Mouse (Mus musculus): ENCODE results near the gene Zfp644. TPM values are rescaled to one million over a fixed set of nuclear protein-coding genes. Genes with fewer than 3 reads are reported as not detected.

The Zfp644 gene
- total RNA-seq (2014; rRNA removed; ENCODE audit: low replicate concordance) (78.1 and 91.2 TPM in 2 replicates), polyA plus RNA-seq (2015; fragmentation: Nextera tagmentation; extraction: Ambion mirVana) (41.6 and 45.7 TPM in 2 replicates)

DNA sequence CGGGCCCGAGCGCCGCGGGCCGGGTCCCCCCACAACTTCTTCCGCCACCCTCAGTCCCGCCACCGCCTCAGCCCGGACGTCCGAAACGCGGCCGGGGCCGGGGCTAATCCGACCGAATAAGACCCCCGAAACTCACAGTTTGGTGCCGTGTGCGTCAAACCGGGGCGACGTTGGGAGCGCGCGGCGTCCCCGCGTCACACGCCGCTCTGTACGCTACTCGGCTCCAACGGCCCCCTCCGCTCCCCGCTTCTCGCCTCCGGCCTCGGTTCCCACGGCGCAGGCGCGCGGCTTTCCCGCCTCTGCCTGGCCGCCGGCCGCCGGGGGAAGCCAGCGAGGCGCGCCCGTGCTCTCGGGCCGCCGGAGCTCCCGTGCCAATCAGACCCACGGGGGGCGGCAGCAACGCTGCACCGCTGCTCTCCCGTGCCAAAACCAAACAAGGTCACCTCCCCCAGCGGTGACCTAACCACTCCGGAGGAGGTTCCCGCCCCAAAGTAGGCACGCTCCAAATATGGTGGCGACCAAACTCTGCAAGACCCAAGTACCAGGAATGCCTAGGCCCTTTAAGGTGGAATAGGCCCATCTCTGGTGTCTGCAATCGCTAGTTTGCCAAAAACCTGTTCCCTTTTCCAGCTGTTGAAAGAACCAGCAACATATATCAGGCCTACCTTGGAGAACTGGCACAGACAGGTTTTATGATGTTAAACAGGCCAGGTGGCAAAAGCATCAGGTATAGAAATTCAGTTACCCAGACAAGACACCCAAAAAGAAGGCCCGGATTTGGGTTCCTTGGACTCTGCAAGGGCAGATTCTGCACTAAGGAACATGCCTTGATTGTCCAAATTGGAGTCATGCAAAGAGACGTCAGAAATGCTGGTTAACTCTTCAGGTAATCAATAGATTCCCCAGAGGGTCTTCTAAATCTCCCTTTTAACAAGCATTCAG, at the start of gene Zfp644:
Gene Zfp644 (minus strand): TSS at position 892 of the 942 bp plus-strand sequence.
- H3K4me2 ChIP-seq (ENCODE audit: low read depth, low read length), result peak within 1 kb of the TSS; percentile 85
- H3K4me3 ChIP-seq (ENCODE audit: low read depth, low read length), result peak within 1 kb of the TSS; percentile 81
- DNase-seq (ENCODE audit: low spot score), result peak; percentile 92
- peak within 1 kb of the TSS; percentile 96 for H3K27ac ChIP-seq (ENCODE audit: low read depth)
- H3K9ac ChIP-seq (replicated peaks; ENCODE audit: low read depth, low read length), result peak within 1 kb of the TSS; percentile 95
- peak; percentile 91 for ATAC-seq (ENCODE audit: insufficient read depth, low read depth)
- no peaks in the 10 kb centered on the region for H3K9me3 ChIP-seq (replicated peaks; ENCODE audit: control insufficient read depth, low read length)
- H3K27me3 ChIP-seq (ENCODE audit: control insufficient read depth, insufficient read depth, low read length), result no peaks in the 10 kb centered on the region
- H3K36me3 ChIP-seq (replicated peaks; ENCODE audit: control insufficient read depth, insufficient read depth, low read length), result no peaks in the 10 kb centered on the region; the same call in 1 of the 2 replicates
- peaks cover 21% of the 10 kb centered on the region for H3K4me1 ChIP-seq (ENCODE audit: control insufficient read depth, insufficient read depth)
- 2% methylated on average over 64 of the region's 71 CpGs for WGBS
- TF ChIP-seq CTCF (IDR thresholded peaks at IDR 0.05; ENCODE audit: low read depth), result no peak
- TF ChIP-seq EP300 (IDR thresholded peaks at IDR 0.05; ENCODE audit: low read depth), result no peak

DNA sequence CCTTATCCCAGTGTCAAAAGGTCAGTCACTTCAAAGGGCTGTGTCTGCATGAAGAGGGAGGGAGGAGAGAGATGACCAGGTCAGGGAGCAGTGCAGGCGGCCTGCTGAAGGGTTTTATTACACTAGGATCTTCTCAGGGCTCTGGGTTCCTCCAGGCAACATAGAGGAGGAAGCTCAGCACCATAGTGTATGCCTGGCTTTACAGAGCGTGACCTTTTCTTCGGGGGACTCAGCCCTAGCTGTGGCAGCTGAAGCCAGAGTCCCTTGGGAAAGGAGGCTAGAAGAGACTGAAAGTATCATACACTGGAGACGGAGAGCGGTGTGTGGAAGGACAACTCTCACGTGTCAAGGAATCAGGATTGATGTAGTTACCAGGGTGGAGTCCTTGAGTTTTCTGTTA, 42.6 kb upstream of the Zfp644 start:
- ATAC-seq (ENCODE audit: insufficient read depth, low read depth) (no peak), DNase-seq (ENCODE audit: low spot score) (no peak)
- Histone ChIP-seq H3K9me3 (replicated peaks; ENCODE audit: control insufficient read depth, low read length) (no peaks in the 10 kb centered on the region), H3K4me3 (ENCODE audit: low read depth, low read length) (no peak overlapping the region), H3K4me1 (ENCODE audit: control insufficient read depth, insufficient read depth) (no peaks in the 10 kb centered on the region), H3K36me3 (replicated peaks; ENCODE audit: control insufficient read depth, insufficient read depth, low read length) (no peaks in the 10 kb centered on the region), H3K27me3 (ENCODE audit: control insufficient read depth, insufficient read depth, low read length) (no peaks in the 10 kb centered on the region), H3K4me2 (ENCODE audit: low read depth, low read length) (no peak overlapping the region), H3K9ac (replicated peaks; ENCODE audit: low read depth, low read length) (no peak overlapping the region), H3K27ac (ENCODE audit: low read depth) (no peak overlapping the region)
- no peak for TF ChIP-seq CTCF (IDR thresholded peaks at IDR 0.05; ENCODE audit: low read depth)
- TF ChIP-seq EP300 (IDR thresholded peaks at IDR 0.05; ENCODE audit: low read depth), result no peak
- WGBS, result 56% methylated on average over 6 of the region's 6 CpGs

DNA sequence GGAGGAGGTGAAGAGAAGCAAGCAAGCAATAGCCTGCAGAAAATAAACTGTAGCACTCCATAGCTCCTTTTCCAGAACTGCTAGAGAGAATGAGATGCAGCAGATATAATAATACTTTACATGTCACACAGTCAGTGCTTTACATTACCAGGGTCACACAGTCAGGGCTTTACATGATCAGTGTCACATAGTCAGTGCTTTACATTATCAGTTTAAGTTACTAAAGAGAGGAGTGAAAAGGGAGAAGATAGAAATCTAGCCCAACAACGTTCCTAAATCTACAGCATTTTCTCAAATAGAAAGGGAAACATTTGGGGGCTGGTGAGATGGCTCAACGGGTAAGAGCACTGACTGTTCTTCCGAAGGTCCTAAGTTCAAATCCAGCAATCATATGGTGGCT, 26.4 kb upstream of the Zfp644 start:
- DNase-seq (ENCODE audit: low spot score), result no peak
- H3K36me3 ChIP-seq (replicated peaks; ENCODE audit: control insufficient read depth, insufficient read depth, low read length), result no peaks in the 10 kb centered on the region
- no peaks in the 10 kb centered on the region for H3K9me3 ChIP-seq (replicated peaks; ENCODE audit: control insufficient read depth, low read length)
- H3K4me2 ChIP-seq (ENCODE audit: low read depth, low read length), result no peak overlapping the region
- ATAC-seq (ENCODE audit: insufficient read depth, low read depth), result no peak
- no peak overlapping the region for H3K9ac ChIP-seq (replicated peaks; ENCODE audit: low read depth, low read length)
- no peak for TF ChIP-seq EP300 (IDR thresholded peaks at IDR 0.05; ENCODE audit: low read depth)
- TF ChIP-seq CTCF (IDR thresholded peaks at IDR 0.05; ENCODE audit: low read depth), result no peak
- H3K4me3 ChIP-seq (ENCODE audit: low read depth, low read length), result no peak overlapping the region
- H3K27me3 ChIP-seq (ENCODE audit: control insufficient read depth, insufficient read depth, low read length), result no peaks in the 10 kb centered on the region
- H3K27ac ChIP-seq (ENCODE audit: low read depth), result no peak overlapping the region
- no peaks in the 10 kb centered on the region for H3K4me1 ChIP-seq (ENCODE audit: control insufficient read depth, insufficient read depth)
- 90% methylated on average over 3 of the region's 3 CpGs for WGBS

DNA sequence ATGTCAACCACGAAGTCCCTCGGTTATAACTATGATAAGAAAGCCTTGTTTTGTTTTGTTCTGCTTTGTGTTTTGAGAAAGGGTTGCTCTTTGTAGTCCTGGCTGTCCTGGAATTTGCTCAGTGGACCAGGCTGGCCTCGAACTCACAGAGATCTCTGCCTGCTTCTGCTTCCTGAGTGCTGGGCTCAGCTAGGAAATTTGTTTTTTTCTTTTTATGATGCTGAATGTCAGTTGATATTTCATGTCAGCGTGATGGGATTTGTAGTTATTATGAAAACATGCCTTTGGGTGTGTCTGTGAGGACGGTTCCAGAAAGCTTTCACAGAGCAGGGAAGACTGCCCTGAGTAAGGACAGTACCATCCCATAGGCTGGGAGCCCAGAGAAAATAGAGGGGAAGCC, 25.7 kb upstream of the Zfp644 start:
- no peaks in the 10 kb centered on the region for H3K4me1 ChIP-seq (ENCODE audit: control insufficient read depth, insufficient read depth)
- H3K27me3 ChIP-seq (ENCODE audit: control insufficient read depth, insufficient read depth, low read length), result no peaks in the 10 kb centered on the region
- H3K27ac ChIP-seq (ENCODE audit: low read depth), result no peak overlapping the region
- TF ChIP-seq EP300 (IDR thresholded peaks at IDR 0.05; ENCODE audit: low read depth) (no peak), CTCF (IDR thresholded peaks at IDR 0.05; ENCODE audit: low read depth) (no peak)
- 59% methylated on average over 5 of the region's 5 CpGs for WGBS
- H3K4me3 ChIP-seq (ENCODE audit: low read depth, low read length), result no peak overlapping the region
- H3K4me2 ChIP-seq (ENCODE audit: low read depth, low read length), result no peak overlapping the region
- no peaks in the 10 kb centered on the region for H3K36me3 ChIP-seq (replicated peaks; ENCODE audit: control insufficient read depth, insufficient read depth, low read length)
- no peak overlapping the region for H3K9ac ChIP-seq (replicated peaks; ENCODE audit: low read depth, low read length)
- ATAC-seq (ENCODE audit: insufficient read depth, low read depth), result no peak
- no peak for DNase-seq (ENCODE audit: low spot score)
- no peaks in the 10 kb centered on the region for H3K9me3 ChIP-seq (replicated peaks; ENCODE audit: control insufficient read depth, low read length)

DNA sequence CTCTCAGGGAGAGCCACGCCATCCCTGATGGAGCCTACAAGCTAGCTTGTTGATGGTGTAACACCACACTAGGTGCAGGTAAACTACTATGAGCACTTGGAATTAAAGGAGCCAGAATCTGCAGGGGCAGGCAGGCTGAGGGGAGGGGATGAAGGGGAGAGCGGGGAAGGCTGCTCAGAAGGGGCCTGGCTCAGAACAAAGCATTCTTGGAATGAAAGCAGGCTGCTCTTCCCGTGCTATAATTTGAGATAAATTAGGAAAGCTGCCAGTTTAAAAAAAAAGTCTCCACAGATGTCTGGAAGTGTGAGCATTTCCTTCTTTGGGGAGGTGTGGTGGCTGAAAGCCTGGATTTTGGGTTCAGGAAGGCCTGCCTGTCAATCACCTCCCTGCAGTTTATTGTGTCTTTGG, 14.8 kb upstream of the Zfp644 start:
- no peak overlapping the region for H3K9ac ChIP-seq (replicated peaks; ENCODE audit: low read depth, low read length)
- WGBS, result 36% methylated on average over 3 of the region's 3 CpGs
- no peak overlapping the region; the same call in 1 of the 2 replicates for H3K27ac ChIP-seq (ENCODE audit: low read depth)
- DNase-seq (ENCODE audit: low spot score) (no peak), ATAC-seq (ENCODE audit: insufficient read depth, low read depth) (no peak)
- H3K4me3 ChIP-seq (ENCODE audit: low read depth, low read length), result no peak overlapping the region
- TF ChIP-seq CTCF (IDR thresholded peaks at IDR 0.05; ENCODE audit: low read depth) (no peak), EP300 (IDR thresholded peaks at IDR 0.05; ENCODE audit: low read depth) (no peak)
- no peaks in the 10 kb centered on the region for H3K27me3 ChIP-seq (ENCODE audit: control insufficient read depth, insufficient read depth, low read length)
- no peaks in the 10 kb centered on the region for H3K9me3 ChIP-seq (replicated peaks; ENCODE audit: control insufficient read depth, low read length)
- peaks cover 25% of the 10 kb centered on the region; the same call in 1 of the 2 replicates for H3K4me1 ChIP-seq (ENCODE audit: control insufficient read depth, insufficient read depth)
- no peak overlapping the region for H3K4me2 ChIP-seq (ENCODE audit: low read depth, low read length)
- H3K36me3 ChIP-seq (replicated peaks; ENCODE audit: control insufficient read depth, insufficient read depth, low read length), result no peaks in the 10 kb centered on the region

Data from heart, postnatal 0 days (tissue).